Mouse (Mus musculus): ENCODE data around the gene Fam229a. TPM values are rescaled to one million over a fixed set of nuclear protein-coding genes. Genes with fewer than 3 reads are reported as not detected.
"Not testable (repeated sequence)": the region's sequence is repeated elsewhere in the genome, so short reads cannot be mapped to it uniquely, and the experiment has no call there.

The Fam229a gene
- 0.28 and 0.82 TPM in 2 replicates for polyA plus RNA-seq (2015; fragmentation: Nextera tagmentation; extraction: Ambion mirVana)

DNA sequence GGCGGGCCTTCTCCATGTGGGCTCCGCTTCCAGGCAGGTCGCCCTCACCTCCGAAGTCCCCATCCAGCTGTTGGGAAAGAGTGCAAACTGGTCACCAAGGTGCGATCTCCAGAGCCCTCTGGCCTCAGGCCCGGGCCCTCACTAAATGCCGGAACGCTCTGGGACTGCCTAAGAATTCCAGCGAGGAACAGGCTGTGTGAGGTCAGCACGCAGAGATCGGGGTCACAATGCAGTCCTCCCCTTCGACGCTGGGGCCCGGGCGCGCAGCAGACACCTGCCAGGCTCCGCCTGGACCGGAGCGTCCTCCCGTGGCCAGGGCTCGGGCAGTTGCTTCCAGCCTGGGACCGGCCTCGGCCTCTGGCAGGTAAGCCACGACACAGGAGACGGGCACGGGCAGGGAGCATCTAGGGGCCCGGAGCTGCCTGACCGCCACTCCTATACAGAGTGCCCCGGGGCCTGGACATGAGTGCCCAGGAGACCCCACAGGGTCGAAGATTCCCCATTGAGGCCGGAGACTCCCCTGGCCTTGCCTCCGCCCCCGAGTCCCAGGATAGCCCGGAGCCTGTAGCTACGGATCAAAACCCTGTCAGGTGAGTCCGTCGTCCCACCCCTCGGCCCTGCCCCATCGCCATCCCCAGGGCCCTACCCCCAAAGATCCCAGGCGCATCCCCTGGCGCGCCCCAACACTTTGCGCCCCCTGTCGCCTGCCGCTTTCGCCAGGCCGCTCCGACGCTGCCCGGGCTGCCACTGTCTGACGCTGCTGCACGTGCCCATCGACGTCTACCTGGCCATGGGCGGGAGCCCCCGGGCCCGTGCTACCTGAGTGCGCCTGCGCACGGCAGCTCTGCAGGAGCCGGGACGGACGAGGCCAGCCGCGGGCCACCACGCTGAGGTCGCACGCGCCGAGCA, at the start of gene Fam229a, which contains the start of gene Tssk3:
Fam229a (plus strand) TSS at position 219 of the 909 bp plus-strand sequence.
Tssk3 (minus strand) TSS at position 51 of the 909 bp plus-strand sequence.
- H3K4me3 ChIP-seq (replicated peaks) = peak within 1 kb of the TSS; percentile 33
- peak; percentile 51 for ATAC-seq (ENCODE audit: insufficient read depth)
- H3K9ac ChIP-seq = no peak within 1 kb of the TSS
- peak within 1 kb of the TSS; percentile 58 for H3K4me2 ChIP-seq
- H3K27me3 ChIP-seq = peaks cover 61% of the 10 kb centered on the region
- no peak within 1 kb of the TSS for H3K27ac ChIP-seq (replicated peaks)
- no peaks in the 10 kb centered on the region for H3K9me3 ChIP-seq (replicated peaks)
- 13% methylated on average over 70 of the region's 70 CpGs for WGBS (ENCODE audit: insufficient replicate concordance)
- H3K36me3 ChIP-seq (replicated peaks) = peaks cover 39% of the 10 kb centered on the region
- H3K4me1 ChIP-seq (replicated peaks) = peaks cover 19% of the 10 kb centered on the region

DNA sequence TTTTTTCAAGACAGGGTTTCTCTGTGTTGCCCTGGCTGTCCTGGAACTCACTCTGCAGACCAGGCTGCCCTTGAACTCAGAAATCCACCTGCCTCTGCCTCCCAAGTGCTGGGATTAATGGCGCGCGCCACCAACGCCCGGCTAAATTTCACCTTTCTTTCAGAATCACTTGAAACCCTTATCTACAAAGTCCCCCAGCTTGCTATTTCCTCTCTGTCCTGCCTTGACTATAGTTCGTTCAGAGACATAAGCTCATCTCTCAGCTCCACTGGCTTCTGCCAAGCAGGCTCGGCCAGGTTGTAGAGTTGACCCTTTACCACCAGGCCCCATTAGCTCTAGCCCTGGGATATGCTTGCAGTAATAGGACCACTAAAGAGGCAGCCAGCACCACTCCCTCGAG, 43.6 kb upstream of the Fam229a start:
- Histone ChIP-seq H3K27me3 (peaks cover 18% of the 10 kb centered on the region), H3K4me2 (no peak overlapping the region; the same call in 1 of the 2 replicates), H3K27ac (replicated peaks) (0 out of 2 replicates have a peak overlapping the region, but pooled peaks have one; percentile 38), H3K4me1 (replicated peaks) (peaks cover 11% of the 10 kb centered on the region), H3K4me3 (replicated peaks) (no peak overlapping the region), H3K9ac (no peak overlapping the region), H3K36me3 (replicated peaks) (no peaks in the 10 kb centered on the region), H3K9me3 (replicated peaks) (no peaks in the 10 kb centered on the region)
- 31% methylated on average over 8 of the region's 8 CpGs for WGBS (ENCODE audit: insufficient replicate concordance)
- no peak for ATAC-seq (ENCODE audit: insufficient read depth)

DNA sequence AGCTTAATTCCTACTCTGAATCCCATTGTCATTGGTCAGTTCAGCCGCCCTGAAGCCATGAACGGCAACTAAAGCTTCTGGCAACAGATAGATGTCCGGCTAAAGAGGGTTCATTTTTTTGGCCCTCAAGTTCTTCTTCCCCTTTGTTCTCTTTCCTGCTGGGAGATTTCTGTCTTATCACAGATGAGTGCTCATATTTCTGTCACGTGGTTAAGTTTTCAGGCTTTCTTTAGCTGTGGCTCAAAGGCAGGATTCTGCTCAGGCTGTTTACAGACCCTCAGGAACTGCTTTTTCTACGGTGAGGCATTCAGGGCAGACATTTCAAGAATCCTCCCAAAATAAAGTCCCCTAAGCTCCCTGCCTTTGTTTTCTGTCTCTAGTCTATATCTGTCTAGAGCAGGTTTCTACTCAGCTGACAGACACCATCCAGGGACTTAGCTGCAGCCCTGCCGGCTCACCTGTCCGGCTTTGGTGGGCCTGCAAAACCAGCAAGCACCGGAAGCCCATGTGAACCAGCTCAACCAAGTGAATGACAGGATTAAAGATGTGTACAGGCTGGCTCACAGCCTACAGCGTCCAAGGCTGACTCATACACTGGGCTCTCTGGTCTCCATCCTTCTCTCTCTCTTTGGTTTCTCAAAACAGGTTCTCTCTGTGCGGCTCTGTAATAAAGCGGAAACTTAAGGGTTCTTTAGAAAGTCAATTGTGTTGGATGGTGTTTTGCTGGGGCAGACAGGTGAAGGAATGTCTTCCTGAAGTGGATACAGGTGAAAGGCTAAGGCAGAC, 43.0 kb upstream of the Fam229a start:
- WGBS (ENCODE audit: insufficient replicate concordance) = 60% methylated on average over 11 of the region's 11 CpGs
- Histone ChIP-seq H3K9ac (no peak overlapping the region), H3K27ac (replicated peaks) (0 out of 2 replicates have a peak overlapping the region, but pooled peaks have one; percentile 38), H3K9me3 (replicated peaks) (no peaks in the 10 kb centered on the region), H3K4me3 (replicated peaks) (no peak overlapping the region), H3K27me3 (peaks cover 11% of the 10 kb centered on the region), H3K4me2 (no peak overlapping the region; the same call in 1 of the 2 replicates), H3K4me1 (replicated peaks) (peaks cover 11% of the 10 kb centered on the region), H3K36me3 (replicated peaks) (no peaks in the 10 kb centered on the region)
- no peak for ATAC-seq (ENCODE audit: insufficient read depth)

DNA sequence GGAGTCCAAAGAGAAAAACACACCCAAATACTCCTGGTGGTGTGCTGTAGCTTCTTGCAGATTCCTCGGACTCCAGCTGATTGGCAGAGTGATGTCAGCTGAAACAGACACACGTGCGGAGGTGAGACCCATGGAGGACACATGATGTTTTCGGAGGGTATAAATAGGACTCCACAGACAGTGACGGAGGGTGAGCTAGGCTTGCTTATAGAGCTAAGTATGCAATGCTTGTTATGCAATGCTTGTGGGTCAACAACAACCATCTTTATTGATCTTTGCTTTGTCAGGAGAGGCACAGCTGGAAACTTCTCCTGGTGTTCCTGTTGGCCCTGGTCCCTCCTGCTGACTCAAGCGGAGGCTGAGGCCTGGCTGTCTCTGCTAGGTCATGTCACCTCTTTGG, 42.3 kb upstream of the Fam229a start:
- WGBS (ENCODE audit: insufficient replicate concordance) = 81% methylated on average over 6 of the region's 6 CpGs
- no peak overlapping the region for H3K9ac ChIP-seq
- H3K27ac ChIP-seq (replicated peaks) = no peak overlapping the region
- H3K4me2 ChIP-seq = no peak overlapping the region
- H3K4me3 ChIP-seq (replicated peaks) = no peak overlapping the region
- H3K4me1 ChIP-seq (replicated peaks) = peaks cover 11% of the 10 kb centered on the region
- no peaks in the 10 kb centered on the region for H3K9me3 ChIP-seq (replicated peaks)
- peaks cover 4% of the 10 kb centered on the region for H3K27me3 ChIP-seq
- no peak for ATAC-seq (ENCODE audit: insufficient read depth)
- no peaks in the 10 kb centered on the region for H3K36me3 ChIP-seq (replicated peaks)

DNA sequence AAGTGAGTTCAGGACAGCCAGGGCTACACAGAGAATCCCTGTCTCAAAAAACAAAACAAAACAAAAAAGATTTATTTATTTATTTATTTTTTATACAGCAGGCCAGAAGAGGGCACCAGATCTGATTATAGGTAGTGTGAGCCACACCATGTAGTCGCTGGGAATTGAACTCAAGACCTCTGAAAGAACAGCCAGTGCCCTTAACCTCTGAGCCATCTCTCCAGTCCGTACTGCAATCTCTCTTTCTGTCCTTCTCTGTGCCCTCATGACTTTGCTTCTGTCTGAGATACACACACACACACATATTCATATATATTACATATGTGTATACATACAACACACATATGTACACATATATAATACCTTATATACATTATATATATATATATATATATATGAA, 40.1 kb upstream of the Fam229a start:
- Histone ChIP-seq H3K9ac (no peak overlapping the region), H3K27ac (replicated peaks) (no peak overlapping the region), H3K4me3 (replicated peaks) (no peak overlapping the region), H3K4me1 (replicated peaks) (peaks cover 14% of the 10 kb centered on the region), H3K4me2 (no peak overlapping the region), H3K27me3 (no peaks in the 10 kb centered on the region), H3K36me3 (replicated peaks) (no peaks in the 10 kb centered on the region), H3K9me3 (replicated peaks) (no peaks in the 10 kb centered on the region)
- no peak for ATAC-seq (ENCODE audit: insufficient read depth)
- 63% methylated on average over 2 of the region's 2 CpGs for WGBS (ENCODE audit: insufficient replicate concordance)

DNA sequence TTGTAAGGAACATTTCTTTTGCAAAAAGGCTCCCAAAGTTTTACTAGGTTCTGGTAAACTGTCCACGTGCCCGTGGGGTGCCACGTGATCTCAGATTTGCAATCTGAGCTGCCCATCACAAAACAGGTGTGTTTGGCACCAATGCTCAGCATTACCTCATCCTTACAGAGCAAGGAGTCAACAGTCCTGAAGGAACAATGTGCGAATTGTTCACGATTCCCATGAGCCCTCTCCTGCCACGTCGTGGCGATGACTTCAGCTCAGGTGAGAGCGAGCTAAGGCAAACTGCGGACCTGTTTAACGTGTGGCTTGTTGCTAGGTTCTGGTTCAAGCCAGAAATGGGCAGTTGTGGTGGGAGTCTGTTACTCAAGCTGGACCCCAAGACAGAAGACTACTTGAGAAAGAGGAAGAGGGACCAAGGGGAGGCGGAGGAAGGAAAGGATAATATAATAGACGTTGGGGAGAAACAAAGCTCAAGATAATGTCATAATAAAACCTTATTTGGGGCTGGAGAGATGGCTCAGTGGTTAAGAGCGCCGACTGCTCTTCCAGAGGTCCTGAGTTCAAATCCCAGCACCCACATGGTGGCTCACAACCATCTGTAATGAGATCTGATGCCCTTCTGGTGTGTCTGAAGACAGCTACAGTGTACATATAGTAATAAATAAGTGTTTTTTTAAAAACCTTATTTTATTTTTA, 39.4 kb upstream of the Fam229a start:
- Histone ChIP-seq H3K27ac (replicated peaks) (no peak overlapping the region), H3K27me3 (no peaks in the 10 kb centered on the region), H3K4me2 (no peak overlapping the region), H3K4me1 (replicated peaks) (peaks cover 14% of the 10 kb centered on the region), H3K9me3 (replicated peaks) (no peaks in the 10 kb centered on the region), H3K9ac (no peak overlapping the region), H3K4me3 (replicated peaks) (no peak overlapping the region), H3K36me3 (replicated peaks) (no peaks in the 10 kb centered on the region)
- WGBS (ENCODE audit: insufficient replicate concordance) = 70% methylated on average over 15 of the region's 15 CpGs
- no peak for ATAC-seq (ENCODE audit: insufficient read depth)

DNA sequence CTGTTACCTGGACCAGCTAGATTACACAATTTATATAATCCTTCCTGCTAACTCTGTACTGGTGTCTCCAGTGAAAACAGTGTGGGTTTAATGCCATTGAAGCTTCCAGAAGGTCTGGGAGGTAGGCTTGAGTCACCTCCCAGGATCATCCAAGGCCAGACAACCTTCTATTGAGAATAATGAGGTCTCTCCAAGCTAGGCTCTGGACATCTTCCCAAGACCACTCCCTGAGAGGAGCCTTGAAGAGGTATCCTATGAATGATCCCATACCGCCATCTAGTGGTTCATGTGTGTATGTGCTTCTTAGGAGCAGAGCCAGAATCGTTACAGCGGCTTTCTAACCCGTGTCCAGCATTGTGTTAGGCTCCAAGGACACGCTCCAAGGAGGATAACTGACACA, 35.7 kb upstream of the Fam229a start:
- Histone ChIP-seq H3K27me3 (no peaks in the 10 kb centered on the region), H3K27ac (replicated peaks) (no peak overlapping the region), H3K36me3 (replicated peaks) (no peaks in the 10 kb centered on the region), H3K4me2 (no peak overlapping the region), H3K4me3 (replicated peaks) (no peak overlapping the region), H3K9ac (no peak overlapping the region), H3K9me3 (replicated peaks) (no peaks in the 10 kb centered on the region), H3K4me1 (replicated peaks) (peaks cover 4% of the 10 kb centered on the region)
- WGBS (ENCODE audit: insufficient replicate concordance) = 4% methylated on average over 5 of the region's 5 CpGs
- ATAC-seq (ENCODE audit: insufficient read depth) = peak; percentile 60; the same call in 1 of the 2 replicates

DNA sequence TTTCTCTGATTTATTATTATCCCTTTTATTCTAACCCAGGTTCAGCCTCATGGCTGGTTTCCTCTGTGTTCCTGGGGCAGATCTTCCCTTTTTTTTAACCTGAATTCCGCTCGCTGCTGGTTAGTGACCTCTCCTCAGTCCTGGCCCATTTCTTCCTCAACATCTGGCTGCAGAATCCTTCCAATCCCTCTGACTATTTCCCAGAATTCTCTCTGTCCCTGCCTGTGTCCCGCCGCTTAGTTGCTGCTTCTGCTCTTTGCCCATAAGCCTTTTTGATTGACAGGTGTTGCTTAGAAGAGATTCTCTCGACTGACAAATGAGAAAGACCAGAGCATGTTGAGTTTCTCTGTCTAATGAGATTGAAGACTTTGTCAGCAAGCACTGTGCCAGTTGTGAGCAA, 34.9 kb upstream of the Fam229a start:
- Histone ChIP-seq H3K4me3 (replicated peaks) (no peak overlapping the region), H3K9me3 (replicated peaks) (no peaks in the 10 kb centered on the region), H3K27ac (replicated peaks) (no peak overlapping the region), H3K36me3 (replicated peaks) (no peaks in the 10 kb centered on the region), H3K27me3 (no peaks in the 10 kb centered on the region), H3K4me1 (replicated peaks) (peaks cover 10% of the 10 kb centered on the region), H3K4me2 (no peak overlapping the region), H3K9ac (no peak overlapping the region)
- ATAC-seq (ENCODE audit: insufficient read depth) = no peak
- 44% methylated on average over 5 of the region's 5 CpGs for WGBS (ENCODE audit: insufficient replicate concordance)

DNA sequence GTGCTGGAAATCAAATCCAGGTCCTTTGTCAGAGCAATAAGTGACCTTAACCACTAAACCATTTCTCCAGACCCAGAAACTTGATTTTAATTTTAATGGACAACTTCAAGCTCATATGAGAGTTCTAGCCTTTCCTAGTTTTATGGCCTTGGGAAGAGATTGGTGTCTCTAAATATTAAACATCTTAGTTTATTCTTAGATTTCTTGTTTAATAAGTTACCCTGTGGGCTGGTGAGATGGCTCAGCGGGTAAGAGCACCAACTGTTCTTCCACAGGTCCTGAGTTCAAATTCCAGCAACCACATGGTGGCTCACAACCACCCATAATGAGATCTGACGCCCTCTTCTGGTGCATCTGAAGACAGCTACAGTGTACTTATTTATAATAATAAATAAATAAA, 33.7 kb upstream of the Fam229a start:
- H3K9me3 ChIP-seq (replicated peaks); H3K4me2 ChIP-seq; H3K9ac ChIP-seq; ATAC-seq (ENCODE audit: insufficient read depth); H3K36me3 ChIP-seq (replicated peaks); H3K27ac ChIP-seq (replicated peaks); H3K27me3 ChIP-seq; H3K4me3 ChIP-seq (replicated peaks): not testable (repeated sequence)
- 65% methylated on average over 2 of the region's 2 CpGs for WGBS (ENCODE audit: insufficient replicate concordance)
- H3K4me1 ChIP-seq (replicated peaks) = peaks cover 12% of the 10 kb centered on the region

DNA sequence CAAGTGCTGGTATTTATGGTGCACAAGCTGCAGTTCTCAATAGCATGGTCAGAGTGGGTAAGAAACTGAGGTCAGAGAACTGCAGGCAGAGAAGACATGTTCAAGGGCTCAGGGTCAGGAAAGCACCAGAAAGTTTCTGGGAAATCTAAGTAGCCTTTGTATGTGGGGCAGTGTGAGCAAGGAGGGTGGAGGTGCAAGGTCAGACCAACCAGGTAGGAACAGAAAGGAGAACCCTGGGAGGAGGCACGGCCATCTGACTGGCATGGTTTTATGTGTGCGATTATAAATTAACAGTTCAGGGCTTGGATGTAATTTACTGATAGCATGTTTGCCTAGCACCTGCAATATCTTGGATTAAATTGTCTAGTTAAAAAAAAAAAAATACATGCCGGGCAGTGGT, 31.3 kb upstream of the Fam229a start:
- H3K27ac ChIP-seq (replicated peaks) = no peak overlapping the region
- no peaks in the 10 kb centered on the region for H3K27me3 ChIP-seq
- peaks cover 4% of the 10 kb centered on the region; the same call in 1 of the 2 replicates for H3K36me3 ChIP-seq (replicated peaks)
- no peak for ATAC-seq (ENCODE audit: insufficient read depth)
- H3K9me3 ChIP-seq (replicated peaks) = no peaks in the 10 kb centered on the region
- H3K4me1 ChIP-seq (replicated peaks) = peaks cover 34% of the 10 kb centered on the region
- 82% methylated on average over 3 of the region's 3 CpGs for WGBS (ENCODE audit: insufficient replicate concordance)
- H3K9ac ChIP-seq = no peak overlapping the region
- H3K4me2 ChIP-seq = no peak overlapping the region
- H3K4me3 ChIP-seq (replicated peaks) = no peak overlapping the region

Measured in liver, embryonic 15.5 days (tissue).